Mouse (Mus musculus): ENCODE measurements around the gene Trp53tg5. TPM values are rescaled to one million over a fixed set of nuclear protein-coding genes. Genes with fewer than 3 reads are reported as not detected.

The Trp53tg5 gene
- polyA plus RNA-seq, 1 experiment from 2014 or later: not detected

DNA sequence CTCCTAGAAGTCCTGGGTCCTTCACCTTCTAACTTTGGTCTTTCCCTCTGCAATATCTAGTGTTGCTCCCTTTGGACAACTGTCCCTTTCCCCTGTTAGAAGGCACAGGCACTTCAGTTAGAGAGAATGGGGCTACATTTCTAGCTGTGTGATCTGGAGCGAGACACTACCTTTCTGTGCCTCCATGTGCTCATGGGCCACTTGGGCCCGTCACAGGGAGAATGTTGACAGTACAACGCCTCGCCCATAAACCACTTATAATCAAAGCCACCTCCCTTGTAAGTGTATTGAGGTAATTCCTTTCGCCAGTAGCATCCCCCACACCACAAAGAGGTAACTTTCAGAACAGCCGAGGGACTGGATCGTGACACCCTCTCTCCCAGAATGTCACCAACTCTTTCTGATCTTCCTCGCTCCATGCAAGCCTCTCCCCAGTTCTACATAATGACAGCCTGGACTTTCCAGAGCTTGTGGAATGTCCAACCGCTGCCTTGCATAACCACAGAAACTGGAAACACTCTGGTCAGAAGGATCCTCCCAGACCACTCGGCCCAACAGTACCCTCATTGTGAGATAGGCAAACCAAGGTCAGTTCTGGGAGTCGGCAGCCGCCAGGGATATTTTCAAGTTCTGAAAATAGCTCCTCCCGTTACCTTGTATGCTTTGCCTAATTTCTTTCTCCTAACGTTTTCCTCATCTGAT, 24.0 kb downstream of the Trp53tg5 start:
- H3K4me1 ChIP-seq (replicated peaks; ENCODE audit: control insufficient read depth, insufficient read depth, low read length): peaks cover 4% of the 10 kb centered on the region
- ATAC-seq: no peak
- no peak overlapping the region for H3K4me2 ChIP-seq (replicated peaks; ENCODE audit: low read depth)
- no peaks in the 10 kb centered on the region for H3K27me3 ChIP-seq (replicated peaks; ENCODE audit: control insufficient read depth, insufficient read depth, low read length)
- 60% methylated on average over 14 of the region's 14 CpGs for WGBS
- H3K36me3 ChIP-seq (ENCODE audit: control insufficient read depth, insufficient read depth): no peaks in the 10 kb centered on the region
- no peak overlapping the region for H3K27ac ChIP-seq (ENCODE audit: low read depth, low read length)
- TF ChIP-seq CTCF (IDR thresholded peaks at IDR 0.05; ENCODE audit: low read depth): no peak
- H3K4me3 ChIP-seq (ENCODE audit: low read depth, low read length): no peak overlapping the region
- H3K9me3 ChIP-seq (ENCODE audit: control insufficient read depth): no peaks in the 10 kb centered on the region
- H3K9ac ChIP-seq (ENCODE audit: low read depth, low read length): no peak overlapping the region

DNA sequence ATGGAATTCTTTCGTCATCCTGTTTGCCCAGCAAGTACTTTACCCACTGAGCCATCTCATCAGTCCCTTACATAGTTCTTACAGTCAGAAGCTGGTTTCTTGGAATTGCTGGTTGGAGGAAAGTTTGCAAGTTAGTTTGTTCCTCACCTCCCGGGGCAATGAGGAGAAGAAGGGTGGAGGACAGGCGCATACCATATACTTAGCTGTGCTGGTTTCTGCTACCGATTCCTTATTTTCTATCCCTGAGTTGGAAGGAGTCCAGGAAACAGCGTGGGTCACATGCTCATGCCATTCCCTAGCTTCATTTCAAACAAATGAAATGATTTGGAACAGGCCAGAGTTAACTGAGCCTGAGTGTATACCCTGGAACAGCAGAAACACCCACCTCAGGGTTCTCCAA, 24.6 kb downstream of the Trp53tg5 start:
- H3K9ac ChIP-seq (ENCODE audit: low read depth, low read length): no peak overlapping the region
- 46% methylated on average over 5 of the region's 5 CpGs for WGBS
- no peak for ATAC-seq
- H3K4me1 ChIP-seq (replicated peaks; ENCODE audit: control insufficient read depth, insufficient read depth, low read length): peaks cover 4% of the 10 kb centered on the region; the same call in 1 of the 2 replicates
- no peak overlapping the region for H3K4me3 ChIP-seq (ENCODE audit: low read depth, low read length)
- no peak for TF ChIP-seq CTCF (IDR thresholded peaks at IDR 0.05; ENCODE audit: low read depth)
- H3K27me3 ChIP-seq (replicated peaks; ENCODE audit: control insufficient read depth, insufficient read depth, low read length): no peaks in the 10 kb centered on the region
- H3K4me2 ChIP-seq (replicated peaks; ENCODE audit: low read depth): no peak overlapping the region
- H3K36me3 ChIP-seq (ENCODE audit: control insufficient read depth, insufficient read depth): no peaks in the 10 kb centered on the region
- H3K9me3 ChIP-seq (ENCODE audit: control insufficient read depth): no peaks in the 10 kb centered on the region
- H3K27ac ChIP-seq (ENCODE audit: low read depth, low read length): no peak overlapping the region

- no peak overlapping the region for H3K27ac ChIP-seq (ENCODE audit: low read depth, low read length)
- ATAC-seq: no peak
- H3K36me3 ChIP-seq (ENCODE audit: control insufficient read depth, insufficient read depth): no peaks in the 10 kb centered on the region
- no peak overlapping the region for H3K4me2 ChIP-seq (replicated peaks; ENCODE audit: low read depth)
- no peak for TF ChIP-seq CTCF (IDR thresholded peaks at IDR 0.05; ENCODE audit: low read depth)
- H3K9ac ChIP-seq (ENCODE audit: low read depth, low read length): no peak overlapping the region
- H3K9me3 ChIP-seq (ENCODE audit: control insufficient read depth): no peaks in the 10 kb centered on the region
- no peaks in the 10 kb centered on the region for H3K27me3 ChIP-seq (replicated peaks; ENCODE audit: control insufficient read depth, insufficient read depth, low read length)
- no peak overlapping the region for H3K4me3 ChIP-seq (ENCODE audit: low read depth, low read length)
- peaks cover 3% of the 10 kb centered on the region; the same call in 1 of the 2 replicates for H3K4me1 ChIP-seq (replicated peaks; ENCODE audit: control insufficient read depth, insufficient read depth, low read length)
- WGBS: 92% methylated on average over 1 of the region's 1 CpGs
Observed at GRCm38 (mm10) chr2:164448140-164448539, 25.4 kb downstream of the Trp53tg5 start.

DNA sequence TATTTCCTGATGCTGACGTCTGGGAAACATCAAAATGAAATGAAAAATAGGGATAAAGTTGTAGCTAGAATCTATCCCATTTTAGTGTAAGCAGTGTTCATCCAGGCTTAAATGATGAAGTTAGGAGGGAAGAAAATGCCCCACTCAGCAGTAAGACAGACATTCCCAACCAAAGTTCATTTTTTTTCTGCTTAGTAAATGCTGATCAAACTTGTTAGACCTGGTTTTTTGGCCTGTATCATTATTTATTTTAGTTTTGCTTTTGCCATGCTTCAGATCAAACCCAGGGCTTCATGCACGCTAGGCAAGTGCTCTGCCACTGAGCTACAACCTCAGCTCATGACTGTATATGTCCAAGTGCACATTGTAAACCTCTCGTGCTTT, 27.4 kb downstream of the Trp53tg5 start:
- Histone ChIP-seq H3K4me2 (replicated peaks; ENCODE audit: low read depth) (no peak overlapping the region), H3K27ac (ENCODE audit: low read depth, low read length) (no peak overlapping the region), H3K36me3 (ENCODE audit: control insufficient read depth, insufficient read depth) (no peaks in the 10 kb centered on the region), H3K4me3 (ENCODE audit: low read depth, low read length) (no peak overlapping the region), H3K4me1 (replicated peaks; ENCODE audit: control insufficient read depth, insufficient read depth, low read length) (peaks cover 3% of the 10 kb centered on the region; the same call in 1 of the 2 replicates), H3K9me3 (ENCODE audit: control insufficient read depth) (no peaks in the 10 kb centered on the region), H3K9ac (ENCODE audit: low read depth, low read length) (no peak overlapping the region), H3K27me3 (replicated peaks; ENCODE audit: control insufficient read depth, insufficient read depth, low read length) (no peaks in the 10 kb centered on the region)
- no peak for ATAC-seq
- no peak for TF ChIP-seq CTCF (IDR thresholded peaks at IDR 0.05; ENCODE audit: low read depth)
- whole genome bisulfite sequencing: 75% methylated on average over 3 of the region's 3 CpGs

DNA sequence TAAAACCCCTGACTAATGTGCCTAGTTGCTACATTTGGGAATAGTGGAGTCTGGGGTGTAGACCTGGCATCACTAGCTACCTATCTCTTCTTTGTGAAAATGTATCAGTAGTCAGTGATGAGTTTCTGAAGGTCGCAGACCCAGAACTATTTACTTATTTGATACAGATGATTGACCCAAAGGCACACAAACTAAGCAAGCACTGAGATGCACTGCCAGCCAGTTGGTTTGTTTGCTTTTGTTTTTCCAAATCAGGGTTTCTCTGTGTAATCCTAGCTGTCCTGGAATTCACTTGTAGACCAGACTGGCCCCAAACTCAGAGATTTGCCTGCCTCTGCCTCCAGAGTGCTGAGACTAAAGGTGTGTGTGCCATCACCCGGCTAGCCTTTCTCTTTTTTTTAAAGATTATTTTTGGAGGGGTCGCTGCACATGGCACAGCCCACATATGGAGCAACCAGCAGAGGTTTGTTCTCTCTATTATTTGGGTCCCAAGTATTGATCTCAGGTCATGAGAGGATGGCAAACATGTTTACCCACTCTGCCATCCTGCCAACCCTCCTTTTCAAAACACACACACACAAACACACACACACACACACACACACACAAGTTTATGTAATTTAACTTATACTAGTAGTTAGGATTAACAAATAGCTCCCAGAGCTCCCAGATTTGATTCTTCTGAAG, 28.0 kb downstream of the Trp53tg5 start:
- H3K4me1 ChIP-seq (replicated peaks; ENCODE audit: control insufficient read depth, insufficient read depth, low read length): peaks cover 3% of the 10 kb centered on the region; the same call in 1 of the 2 replicates
- no peaks in the 10 kb centered on the region for H3K27me3 ChIP-seq (replicated peaks; ENCODE audit: control insufficient read depth, insufficient read depth, low read length)
- no peaks in the 10 kb centered on the region for H3K9me3 ChIP-seq (ENCODE audit: control insufficient read depth)
- H3K27ac ChIP-seq (ENCODE audit: low read depth, low read length): no peak overlapping the region
- H3K4me2 ChIP-seq (replicated peaks; ENCODE audit: low read depth): no peak overlapping the region
- H3K36me3 ChIP-seq (ENCODE audit: control insufficient read depth, insufficient read depth): no peaks in the 10 kb centered on the region
- no peak for ATAC-seq
- 73% methylated on average over 3 of the region's 3 CpGs for WGBS
- no peak for TF ChIP-seq CTCF (IDR thresholded peaks at IDR 0.05; ENCODE audit: low read depth)
- H3K4me3 ChIP-seq (ENCODE audit: low read depth, low read length): no peak overlapping the region
- no peak overlapping the region for H3K9ac ChIP-seq (ENCODE audit: low read depth, low read length)

DNA sequence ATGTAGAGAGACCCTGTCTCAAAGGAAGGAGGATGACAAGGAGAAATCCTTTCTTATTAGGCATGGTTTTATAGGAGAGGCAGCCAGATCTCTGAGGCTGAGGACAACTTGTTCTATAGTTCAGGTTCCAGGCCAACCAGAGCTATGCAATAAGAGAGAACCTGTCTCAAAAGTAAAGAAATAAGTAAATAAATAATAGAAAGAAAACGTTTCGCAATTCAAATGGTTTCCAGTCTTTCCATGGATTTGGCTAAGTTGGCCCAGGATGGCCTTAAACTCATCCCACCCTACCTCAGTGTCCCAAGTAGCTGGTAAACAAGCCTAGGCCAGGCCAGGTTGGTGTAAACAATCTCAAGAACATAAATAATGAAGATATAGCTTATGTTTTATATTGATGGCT, 28.8 kb downstream of the Trp53tg5 start:
- H3K27me3 ChIP-seq (replicated peaks; ENCODE audit: control insufficient read depth, insufficient read depth, low read length): no peaks in the 10 kb centered on the region
- no peak overlapping the region for H3K9ac ChIP-seq (ENCODE audit: low read depth, low read length)
- H3K4me1 ChIP-seq (replicated peaks; ENCODE audit: control insufficient read depth, insufficient read depth, low read length): peaks cover 3% of the 10 kb centered on the region; the same call in 1 of the 2 replicates
- H3K4me3 ChIP-seq (ENCODE audit: low read depth, low read length): no peak overlapping the region
- no peak for ATAC-seq
- no peak for TF ChIP-seq CTCF (IDR thresholded peaks at IDR 0.05; ENCODE audit: low read depth)
- no peaks in the 10 kb centered on the region for H3K36me3 ChIP-seq (ENCODE audit: control insufficient read depth, insufficient read depth)
- no peaks in the 10 kb centered on the region for H3K9me3 ChIP-seq (ENCODE audit: control insufficient read depth)
- WGBS: 62% methylated on average over 2 of the region's 2 CpGs
- H3K4me2 ChIP-seq (replicated peaks; ENCODE audit: low read depth): no peak overlapping the region
- H3K27ac ChIP-seq (ENCODE audit: low read depth, low read length): no peak overlapping the region

Data from intestine, postnatal 0 days (tissue).